Mouse (Mus musculus): ENCODE data around the gene Slc2a2. TPM values are rescaled to one million over a fixed set of nuclear protein-coding genes. Genes with fewer than 3 reads are reported as not detected.
A peak's percentile ranks its signal among the peaks of the same experiment; 100 is the strongest.

Slc2a2 gene
- polyA plus RNA-seq, 1 experiment = 63.9 TPM

GRCm38 (mm10) chr3:28685510-28685909, 12.2 kb upstream of the Slc2a2 start:
- H3K36me3 ChIP-seq (ENCODE audit: control insufficient read depth, insufficient read depth, low read length) = no peaks in the 10 kb centered on the region
- 83% methylated on average over 2 of the region's 2 CpGs for WGBS
- TF ChIP-seq POLR2A (IDR thresholded peaks at IDR 0.05; ENCODE audit: low read depth, low read length) (no peak), CTCF (IDR thresholded peaks at IDR 0.05; ENCODE audit: extremely low read depth, insufficient read length, insufficient replicate concordance, low read depth, low read length) (no peak)
- no peak overlapping the region for H3K4me3 ChIP-seq (ENCODE audit: low read depth, low read length)
- H3K27me3 ChIP-seq (ENCODE audit: control insufficient read depth, insufficient read depth, low read length) = no peaks in the 10 kb centered on the region
- no peak overlapping the region for H3K27ac ChIP-seq (ENCODE audit: insufficient read depth, low read depth, low read length)
- H3K4me1 ChIP-seq (ENCODE audit: control insufficient read depth, insufficient read depth, insufficient read length, low read length) = no peaks in the 10 kb centered on the region; the same call in 1 of the 2 replicates

DNA sequence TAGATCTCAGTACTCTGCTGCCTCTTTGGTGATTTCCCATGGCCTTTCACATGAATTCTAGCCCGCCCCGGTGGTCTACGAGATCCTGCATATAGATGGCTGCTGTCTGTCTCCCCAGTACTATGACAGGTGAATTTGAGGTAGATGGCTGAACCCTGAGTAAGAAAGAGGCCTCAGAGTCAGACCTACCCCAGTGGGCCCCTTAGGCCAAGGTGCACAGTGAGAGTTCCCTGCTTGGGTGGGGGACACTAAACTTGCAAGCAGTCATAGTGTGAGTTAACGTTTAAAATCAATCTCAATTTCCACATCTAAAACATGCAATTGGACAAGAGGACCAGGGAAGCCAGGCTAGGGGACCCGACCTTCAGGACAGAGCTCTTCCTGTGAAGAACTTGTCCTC, 2.9 kb upstream of the Slc2a2 start:
- Histone ChIP-seq H3K27me3 (ENCODE audit: control insufficient read depth, insufficient read depth, low read length) (no peaks in the 10 kb centered on the region), H3K4me1 (ENCODE audit: control insufficient read depth, insufficient read depth, insufficient read length, low read length) (peaks cover 7% of the 10 kb centered on the region; the same call in 1 of the 2 replicates), H3K27ac (ENCODE audit: insufficient read depth, low read depth, low read length) (peak overlapping the region; percentile 95), H3K36me3 (ENCODE audit: control insufficient read depth, insufficient read depth, low read length) (no peaks in the 10 kb centered on the region; the same call in 1 of the 2 replicates), H3K4me3 (ENCODE audit: low read depth, low read length) (no peak overlapping the region)
- WGBS = 84% methylated on average over 5 of the region's 5 CpGs
- TF ChIP-seq POLR2A (IDR thresholded peaks at IDR 0.05; ENCODE audit: low read depth, low read length) (no peak), CTCF (IDR thresholded peaks at IDR 0.05; ENCODE audit: extremely low read depth, insufficient read length, insufficient replicate concordance, low read depth, low read length) (no peak)

GRCm38 (mm10) chr3:28695608-28696007, 2.1 kb upstream of the Slc2a2 start:
- Histone ChIP-seq H3K27me3 (ENCODE audit: control insufficient read depth, insufficient read depth, low read length) (no peaks in the 10 kb centered on the region), H3K27ac (ENCODE audit: insufficient read depth, low read depth, low read length) (peak overlapping the region; percentile 95), H3K36me3 (ENCODE audit: control insufficient read depth, insufficient read depth, low read length) (no peaks in the 10 kb centered on the region; the same call in 1 of the 2 replicates), H3K4me1 (ENCODE audit: control insufficient read depth, insufficient read depth, insufficient read length, low read length) (peaks cover 7% of the 10 kb centered on the region; the same call in 1 of the 2 replicates), H3K4me3 (ENCODE audit: low read depth, low read length) (peak overlapping the region; percentile 57)
- 20% methylated on average over 13 of the region's 13 CpGs for WGBS
- peak; percentile 8; the same call in 1 of the 2 replicates for TF ChIP-seq POLR2A (IDR thresholded peaks at IDR 0.05; ENCODE audit: low read depth, low read length)
- TF ChIP-seq CTCF (IDR thresholded peaks at IDR 0.05; ENCODE audit: extremely low read depth, insufficient read length, insufficient replicate concordance, low read depth, low read length) = no peak

DNA sequence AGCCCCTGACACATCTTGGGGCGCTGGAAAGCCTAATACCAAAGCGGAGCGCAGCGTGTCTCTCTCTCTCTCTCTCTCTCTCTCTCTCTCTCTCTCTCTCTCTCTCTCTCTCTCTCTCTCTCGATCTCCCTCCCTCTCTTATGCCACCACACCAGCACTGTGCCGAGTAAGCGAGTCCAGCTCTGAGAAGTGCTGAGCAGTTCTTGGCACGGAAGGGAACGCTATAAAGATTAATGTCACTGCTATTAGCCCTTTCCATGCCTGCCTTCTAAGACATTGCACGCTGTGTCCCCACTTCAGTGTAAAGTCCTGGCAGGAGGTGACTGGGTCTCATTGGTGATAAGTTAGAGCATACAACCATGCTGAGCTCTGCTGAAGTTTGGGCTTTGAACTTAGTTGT, 1.5 kb upstream of the Slc2a2 start:
- H3K4me1 ChIP-seq (ENCODE audit: control insufficient read depth, insufficient read depth, insufficient read length, low read length) = peaks cover 7% of the 10 kb centered on the region; the same call in 1 of the 2 replicates
- no peaks in the 10 kb centered on the region for H3K27me3 ChIP-seq (ENCODE audit: control insufficient read depth, insufficient read depth, low read length)
- H3K27ac ChIP-seq (ENCODE audit: insufficient read depth, low read depth, low read length) = peak overlapping the region; percentile 95
- no peak for TF ChIP-seq CTCF (IDR thresholded peaks at IDR 0.05; ENCODE audit: extremely low read depth, insufficient read length, insufficient replicate concordance, low read depth, low read length)
- TF ChIP-seq POLR2A (IDR thresholded peaks at IDR 0.05; ENCODE audit: low read depth, low read length) = no peak
- no peaks in the 10 kb centered on the region; the same call in 1 of the 2 replicates for H3K36me3 ChIP-seq (ENCODE audit: control insufficient read depth, insufficient read depth, low read length)
- H3K4me3 ChIP-seq (ENCODE audit: low read depth, low read length) = peak overlapping the region; percentile 57
- WGBS = 17% methylated on average over 10 of the region's 10 CpGs

- peak overlapping the region; percentile 70 for H3K27ac ChIP-seq (ENCODE audit: insufficient read depth, low read depth, low read length)
- H3K36me3 ChIP-seq (ENCODE audit: control insufficient read depth, insufficient read depth, low read length) = peaks cover 3% of the 10 kb centered on the region; the same call in 1 of the 2 replicates
- peaks cover 9% of the 10 kb centered on the region for H3K4me1 ChIP-seq (ENCODE audit: control insufficient read depth, insufficient read depth, insufficient read length, low read length)
- H3K4me3 ChIP-seq (ENCODE audit: low read depth, low read length) = peak overlapping the region; percentile 65; the same call in 1 of the 2 replicates
- TF ChIP-seq CTCF (IDR thresholded peaks at IDR 0.05; ENCODE audit: extremely low read depth, insufficient read length, insufficient replicate concordance, low read depth, low read length) = no peak
- TF ChIP-seq POLR2A (IDR thresholded peaks at IDR 0.05; ENCODE audit: low read depth, low read length) = no peak
- WGBS = 54% methylated on average over 4 of the region's 4 CpGs
- no peaks in the 10 kb centered on the region for H3K27me3 ChIP-seq (ENCODE audit: control insufficient read depth, insufficient read depth, low read length)
Measured at GRCm38 (mm10) chr3:28699601-28700000, 1.9 kb downstream of the Slc2a2 start.

- Histone ChIP-seq H3K4me1 (ENCODE audit: control insufficient read depth, insufficient read depth, insufficient read length, low read length) (peaks cover 10% of the 10 kb centered on the region), H3K27ac (ENCODE audit: insufficient read depth, low read depth, low read length) (peak overlapping the region; percentile 94), H3K4me3 (ENCODE audit: low read depth, low read length) (peak overlapping the region; percentile 9), H3K27me3 (ENCODE audit: control insufficient read depth, insufficient read depth, low read length) (no peaks in the 10 kb centered on the region), H3K36me3 (ENCODE audit: control insufficient read depth, insufficient read depth, low read length) (peaks cover 32% of the 10 kb centered on the region)
- no peak for TF ChIP-seq CTCF (IDR thresholded peaks at IDR 0.05; ENCODE audit: extremely low read depth, insufficient read length, insufficient replicate concordance, low read depth, low read length)
- TF ChIP-seq POLR2A (IDR thresholded peaks at IDR 0.05; ENCODE audit: low read depth, low read length) = no peak; the same call in 1 of the 2 replicates
- WGBS = 13% methylated on average over 10 of the region's 10 CpGs
Measured at GRCm38 (mm10) chr3:28705522-28706137, 7.9 kb downstream of the Slc2a2 start.

DNA sequence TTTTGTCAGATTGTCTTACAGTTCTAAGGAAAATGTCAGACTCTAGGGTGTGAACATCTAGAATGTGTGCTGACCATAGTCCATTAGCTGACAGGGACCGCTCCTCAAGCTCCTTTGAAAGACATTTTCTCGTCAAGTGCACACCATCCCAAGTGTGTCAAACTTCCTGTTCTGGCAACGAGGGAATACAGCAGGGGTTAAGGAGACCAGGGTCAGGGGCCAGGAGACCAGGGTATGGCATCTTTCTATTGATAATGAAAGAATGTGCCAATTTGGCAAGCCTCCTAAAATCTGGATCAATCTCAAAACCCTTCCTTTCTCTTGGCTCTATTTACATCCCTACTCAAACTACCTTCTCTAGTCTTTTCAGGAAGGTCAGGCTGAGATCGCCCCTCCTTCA, 9.0 kb downstream of the Slc2a2 start:
- H3K27ac ChIP-seq (ENCODE audit: insufficient read depth, low read depth, low read length) = peak overlapping the region; percentile 88
- H3K4me1 ChIP-seq (ENCODE audit: control insufficient read depth, insufficient read depth, insufficient read length, low read length) = peaks cover 10% of the 10 kb centered on the region
- H3K27me3 ChIP-seq (ENCODE audit: control insufficient read depth, insufficient read depth, low read length) = no peaks in the 10 kb centered on the region
- WGBS = 41% methylated on average over 4 of the region's 4 CpGs
- peaks cover 38% of the 10 kb centered on the region for H3K36me3 ChIP-seq (ENCODE audit: control insufficient read depth, insufficient read depth, low read length)
- H3K4me3 ChIP-seq (ENCODE audit: low read depth, low read length) = no peak overlapping the region
- TF ChIP-seq CTCF (IDR thresholded peaks at IDR 0.05; ENCODE audit: extremely low read depth, insufficient read length, insufficient replicate concordance, low read depth, low read length) = no peak
- no peak for TF ChIP-seq POLR2A (IDR thresholded peaks at IDR 0.05; ENCODE audit: low read depth, low read length)

Data from small intestine, adult 2 months (tissue).